Mouse (Mus musculus): ENCODE results near the gene Wbp2nl. TPM values are rescaled to one million over a fixed set of nuclear protein-coding genes. Genes with fewer than 3 reads are reported as not detected.

Wbp2nl gene
- polyA plus RNA-seq, 1 experiment from 2014 or later, result 0.12 TPM

GRCm38 (mm10) chr15:82268783-82269182 lies 30.0 kb upstream of the Wbp2nl start:
- H3K9me3 ChIP-seq (ENCODE audit: control insufficient read depth, low read length), result no peaks in the 10 kb centered on the region
- DNase-seq (ENCODE audit: low spot score), result no peak
- peaks cover 7% of the 10 kb centered on the region for H3K4me1 ChIP-seq (replicated peaks; ENCODE audit: control insufficient read depth, insufficient read depth, low read length)
- H3K27me3 ChIP-seq (ENCODE audit: control insufficient read depth, insufficient read depth, low read length), result peaks cover 4% of the 10 kb centered on the region
- no peak for ATAC-seq (ENCODE audit: low FRiP score)
- H3K36me3 ChIP-seq (ENCODE audit: control insufficient read depth, insufficient read depth, low read length), result no peaks in the 10 kb centered on the region
- no peak overlapping the region for H3K9ac ChIP-seq (ENCODE audit: low read depth, low read length)
- H3K4me2 ChIP-seq (replicated peaks; ENCODE audit: low read depth, low read length), result no peak overlapping the region
- peak overlapping the region; percentile 67; the same call in 1 of the 2 replicates for H3K27ac ChIP-seq (ENCODE audit: low read depth, low read length)
- H3K4me3 ChIP-seq (ENCODE audit: low read depth, low read length), result no peak overlapping the region
- 82% methylated on average over 9 of the region's 9 CpGs for WGBS

DNA sequence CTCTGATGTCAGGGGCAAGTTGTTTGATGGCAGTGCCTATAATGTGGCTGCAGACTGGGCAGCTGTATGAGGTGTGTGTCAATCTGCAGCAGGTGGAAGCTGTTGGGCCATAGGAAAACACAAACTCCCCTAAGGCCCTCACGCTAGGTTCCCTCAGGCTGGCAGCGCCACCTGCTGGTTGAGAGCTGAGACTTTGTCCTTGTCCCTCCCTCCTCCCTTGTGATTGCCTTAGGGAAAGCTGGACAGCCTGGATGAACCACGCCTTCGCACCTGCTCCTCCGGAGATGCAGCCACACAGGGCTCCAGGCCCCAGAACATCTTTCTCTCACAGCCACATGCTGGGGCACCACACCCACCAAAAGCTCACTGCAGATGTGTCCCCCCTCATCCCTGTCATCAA lies 27.6 kb upstream of the Wbp2nl start:
- Histone ChIP-seq H3K27me3 (ENCODE audit: control insufficient read depth, insufficient read depth, low read length) (peaks cover 7% of the 10 kb centered on the region), H3K36me3 (ENCODE audit: control insufficient read depth, insufficient read depth, low read length) (no peaks in the 10 kb centered on the region), H3K9me3 (ENCODE audit: control insufficient read depth, low read length) (no peaks in the 10 kb centered on the region), H3K4me3 (ENCODE audit: low read depth, low read length) (no peak overlapping the region), H3K9ac (ENCODE audit: low read depth, low read length) (no peak overlapping the region), H3K4me1 (replicated peaks; ENCODE audit: control insufficient read depth, insufficient read depth, low read length) (peaks cover 9% of the 10 kb centered on the region), H3K4me2 (replicated peaks; ENCODE audit: low read depth, low read length) (no peak overlapping the region), H3K27ac (ENCODE audit: low read depth, low read length) (0 out of 2 replicates have a peak overlapping the region, but pooled peaks have one; percentile 44)
- ATAC-seq (ENCODE audit: low FRiP score) (peak; percentile 15), DNase-seq (ENCODE audit: low spot score) (peak; percentile 95)
- WGBS, result 6% methylated on average over 5 of the region's 5 CpGs

- Histone ChIP-seq H3K36me3 (ENCODE audit: control insufficient read depth, insufficient read depth, low read length) (no peaks in the 10 kb centered on the region), H3K9me3 (ENCODE audit: control insufficient read depth, low read length) (no peaks in the 10 kb centered on the region), H3K4me1 (replicated peaks; ENCODE audit: control insufficient read depth, insufficient read depth, low read length) (peaks cover 15% of the 10 kb centered on the region), H3K27me3 (ENCODE audit: control insufficient read depth, insufficient read depth, low read length) (peaks cover 7% of the 10 kb centered on the region), H3K4me2 (replicated peaks; ENCODE audit: low read depth, low read length) (no peak overlapping the region), H3K9ac (ENCODE audit: low read depth, low read length) (no peak overlapping the region), H3K27ac (ENCODE audit: low read depth, low read length) (no peak overlapping the region), H3K4me3 (ENCODE audit: low read depth, low read length) (no peak overlapping the region)
- 87% methylated on average over 6 of the region's 6 CpGs for WGBS
- ATAC-seq (ENCODE audit: low FRiP score), result no peak
- DNase-seq (ENCODE audit: low spot score), result no peak
Measured at GRCm38 (mm10) chr15:82272295-82272694, 26.5 kb upstream of the Wbp2nl start.

- H3K27me3 ChIP-seq (ENCODE audit: control insufficient read depth, insufficient read depth, low read length), result peaks cover 7% of the 10 kb centered on the region
- H3K9ac ChIP-seq (ENCODE audit: low read depth, low read length), result peak within 1 kb of the TSS; percentile 66
- H3K27ac ChIP-seq (ENCODE audit: low read depth, low read length), result peak within 1 kb of the TSS; percentile 91
- peak within 1 kb of the TSS; percentile 47 for H3K4me3 ChIP-seq (ENCODE audit: low read depth, low read length)
- H3K4me1 ChIP-seq (replicated peaks; ENCODE audit: control insufficient read depth, insufficient read depth, low read length), result peaks cover 8% of the 10 kb centered on the region
- no peaks in the 10 kb centered on the region for H3K9me3 ChIP-seq (ENCODE audit: control insufficient read depth, low read length)
- no peak for ATAC-seq (ENCODE audit: low FRiP score)
- 22% methylated on average over 6 of the region's 6 CpGs for WGBS
- no peaks in the 10 kb centered on the region for H3K36me3 ChIP-seq (ENCODE audit: control insufficient read depth, insufficient read depth, low read length)
- H3K4me2 ChIP-seq (replicated peaks; ENCODE audit: low read depth, low read length), result peak within 1 kb of the TSS; percentile 90
- no peak for DNase-seq (ENCODE audit: low spot score)
Measured at GRCm38 (mm10) chr15:82274593-82274926, 24.2 kb upstream of the Wbp2nl start, which contains the start of gene Sept3. TSS of gene Sept3 (plus strand) at chr15:82274893.

DNA sequence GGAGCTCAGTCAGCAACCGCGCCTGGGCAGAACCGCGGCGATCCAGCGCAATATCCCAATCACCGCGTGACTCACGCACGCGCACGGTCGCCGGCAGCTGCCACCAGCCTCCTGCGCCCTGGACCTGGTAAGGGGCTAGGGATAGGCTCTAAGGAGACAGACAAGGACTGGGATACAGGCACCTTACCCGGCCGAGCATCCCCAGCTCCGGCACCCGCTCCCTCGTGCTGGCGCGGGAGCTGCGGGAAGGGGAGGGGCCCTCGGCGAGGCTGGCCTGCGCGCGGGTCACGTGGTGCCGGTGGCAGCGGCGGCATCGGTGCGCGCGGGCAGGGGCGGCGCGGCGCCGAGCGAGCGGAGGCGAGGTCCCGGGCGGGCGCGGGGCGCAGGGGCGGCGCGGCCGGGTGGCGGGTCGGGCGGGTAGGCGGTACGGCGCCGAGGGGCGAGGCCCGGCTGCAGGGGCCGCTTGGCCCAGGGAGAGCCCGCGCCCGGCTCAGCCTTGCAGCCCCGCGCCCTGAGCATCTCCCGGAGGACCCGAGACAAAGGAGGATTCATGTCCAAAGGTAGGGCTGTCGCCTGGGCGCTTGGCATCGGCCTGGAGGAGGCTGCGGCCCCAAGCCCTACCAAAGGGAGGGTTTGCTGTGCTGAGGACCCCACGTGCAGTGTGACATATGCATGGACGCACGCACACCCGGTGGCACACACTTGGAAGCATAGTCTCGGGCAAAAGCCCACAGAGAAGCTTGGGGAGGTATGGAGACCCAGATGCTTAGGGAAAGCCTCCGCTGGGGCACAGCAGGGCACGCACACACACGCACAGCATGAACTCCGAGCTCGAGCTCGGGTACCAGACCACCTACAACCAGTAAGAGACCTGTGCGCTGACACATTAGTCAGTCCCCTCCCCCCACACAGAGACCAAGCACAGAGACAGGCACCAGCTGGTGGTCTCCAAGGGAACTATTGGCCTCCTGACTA lies 23.5 kb upstream of the Wbp2nl start:
- peak overlapping the region; percentile 47 for H3K4me3 ChIP-seq (ENCODE audit: low read depth, low read length)

DNA sequence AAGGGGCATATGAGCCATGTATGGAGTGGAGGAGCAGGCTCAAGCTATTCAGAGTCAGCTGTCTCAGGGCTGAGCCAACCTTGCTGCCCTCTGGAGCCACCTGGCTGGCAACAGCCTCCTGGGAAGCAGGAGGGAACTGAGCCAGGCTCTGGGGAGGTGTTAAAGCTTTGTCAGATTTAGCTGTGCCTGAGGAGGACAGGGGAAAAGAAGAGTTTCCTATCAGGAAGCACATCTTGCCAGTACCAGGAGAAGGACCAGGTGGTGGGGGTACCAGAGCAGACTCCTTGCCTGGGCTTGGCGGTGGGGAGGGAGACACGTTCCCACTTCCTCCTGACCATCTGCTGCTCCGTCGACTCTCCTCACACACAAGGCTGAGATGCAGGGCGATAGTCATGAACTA lies 21.2 kb upstream of the Wbp2nl start:
- no peak for ATAC-seq (ENCODE audit: low FRiP score)
- Histone ChIP-seq H3K9me3 (ENCODE audit: control insufficient read depth, low read length) (no peaks in the 10 kb centered on the region), H3K36me3 (ENCODE audit: control insufficient read depth, insufficient read depth, low read length) (peaks cover 5% of the 10 kb centered on the region; the same call in 1 of the 2 replicates), H3K9ac (ENCODE audit: low read depth, low read length) (no peak overlapping the region), H3K4me3 (ENCODE audit: low read depth, low read length) (no peak overlapping the region), H3K27me3 (ENCODE audit: control insufficient read depth, insufficient read depth, low read length) (peaks cover 7% of the 10 kb centered on the region), H3K27ac (ENCODE audit: low read depth, low read length) (no peak overlapping the region), H3K4me2 (replicated peaks; ENCODE audit: low read depth, low read length) (peak overlapping the region; percentile 12; the same call in 1 of the 2 replicates), H3K4me1 (replicated peaks; ENCODE audit: control insufficient read depth, insufficient read depth, low read length) (peaks cover 8% of the 10 kb centered on the region)
- WGBS, result 87% methylated on average over 5 of the region's 5 CpGs
- no peak for DNase-seq (ENCODE audit: low spot score)

More for the DNA sequence above, 23.5 kb upstream of the Wbp2nl start:
- peak overlapping the region; percentile 90 for H3K4me2 ChIP-seq (replicated peaks; ENCODE audit: low read depth, low read length)
- WGBS, result under 1% methylated on average over 80 of the region's 86 CpGs
- H3K9ac ChIP-seq (ENCODE audit: low read depth, low read length), result peak overlapping the region; percentile 66
- no peaks in the 10 kb centered on the region for H3K9me3 ChIP-seq (ENCODE audit: control insufficient read depth, low read length)
- DNase-seq (ENCODE audit: low spot score) (peak; percentile 85), ATAC-seq (ENCODE audit: low FRiP score) (peak; percentile 78)
- H3K27ac ChIP-seq (ENCODE audit: low read depth, low read length), result peak overlapping the region; percentile 91
- H3K36me3 ChIP-seq (ENCODE audit: control insufficient read depth, insufficient read depth, low read length), result no peaks in the 10 kb centered on the region
- peaks cover 8% of the 10 kb centered on the region for H3K4me1 ChIP-seq (replicated peaks; ENCODE audit: control insufficient read depth, insufficient read depth, low read length)
- H3K27me3 ChIP-seq (ENCODE audit: control insufficient read depth, insufficient read depth, low read length), result peaks cover 7% of the 10 kb centered on the region

- ATAC-seq (ENCODE audit: low FRiP score) (no peak), DNase-seq (ENCODE audit: low spot score) (no peak)
- H3K4me3 ChIP-seq (ENCODE audit: low read depth, low read length), result no peak overlapping the region
- no peak overlapping the region for H3K4me2 ChIP-seq (replicated peaks; ENCODE audit: low read depth, low read length)
- H3K4me1 ChIP-seq (replicated peaks; ENCODE audit: control insufficient read depth, insufficient read depth, low read length), result peaks cover 5% of the 10 kb centered on the region
- no peaks in the 10 kb centered on the region for H3K27me3 ChIP-seq (ENCODE audit: control insufficient read depth, insufficient read depth, low read length)
- no peak overlapping the region for H3K9ac ChIP-seq (ENCODE audit: low read depth, low read length)
- H3K27ac ChIP-seq (ENCODE audit: low read depth, low read length), result no peak overlapping the region
- H3K9me3 ChIP-seq (ENCODE audit: control insufficient read depth, low read length), result no peaks in the 10 kb centered on the region
- 90% methylated on average over 4 of the region's 4 CpGs for WGBS
- peaks cover 15% of the 10 kb centered on the region for H3K36me3 ChIP-seq (ENCODE audit: control insufficient read depth, insufficient read depth, low read length)
Measured at GRCm38 (mm10) chr15:82280638-82281037, 18.1 kb upstream of the Wbp2nl start.

DNA sequence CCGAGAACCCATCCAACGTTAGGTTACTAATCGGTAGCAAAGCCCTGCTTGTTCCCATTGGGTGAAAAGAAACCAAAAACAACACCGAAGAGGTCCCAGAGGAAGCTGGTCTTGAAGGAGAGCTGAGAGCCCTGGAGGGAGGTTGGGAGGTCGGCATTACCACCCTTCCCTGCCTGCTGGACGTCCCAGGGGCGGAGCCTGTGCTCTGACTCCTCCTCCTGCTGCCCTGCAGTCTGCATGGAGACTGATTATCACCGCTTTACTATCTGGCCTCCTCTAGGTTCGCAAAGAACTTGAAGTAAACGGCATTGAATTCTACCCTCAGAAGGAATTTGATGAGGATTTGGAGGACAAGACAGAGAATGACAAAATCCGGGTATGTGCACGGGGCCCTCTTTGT lies 12.6 kb upstream of the Wbp2nl start:
- Histone ChIP-seq H3K4me3 (ENCODE audit: low read depth, low read length) (no peak overlapping the region), H3K9me3 (ENCODE audit: control insufficient read depth, low read length) (no peaks in the 10 kb centered on the region), H3K4me2 (replicated peaks; ENCODE audit: low read depth, low read length) (no peak overlapping the region), H3K27ac (ENCODE audit: low read depth, low read length) (no peak overlapping the region), H3K36me3 (ENCODE audit: control insufficient read depth, insufficient read depth, low read length) (peaks cover 18% of the 10 kb centered on the region), H3K9ac (ENCODE audit: low read depth, low read length) (no peak overlapping the region), H3K4me1 (replicated peaks; ENCODE audit: control insufficient read depth, insufficient read depth, low read length) (no peaks in the 10 kb centered on the region), H3K27me3 (ENCODE audit: control insufficient read depth, insufficient read depth, low read length) (no peaks in the 10 kb centered on the region)
- 72% methylated on average over 12 of the region's 12 CpGs for WGBS
- DNase-seq (ENCODE audit: low spot score) (no peak), ATAC-seq (ENCODE audit: low FRiP score) (no peak)

GRCm38 (mm10) chr15:82290252-82290651 lies 8.5 kb upstream of the Wbp2nl start:
- H3K27ac ChIP-seq (ENCODE audit: low read depth, low read length), result no peak overlapping the region
- H3K4me3 ChIP-seq (ENCODE audit: low read depth, low read length), result no peak overlapping the region
- H3K9me3 ChIP-seq (ENCODE audit: control insufficient read depth, low read length), result no peaks in the 10 kb centered on the region
- H3K4me2 ChIP-seq (replicated peaks; ENCODE audit: low read depth, low read length), result no peak overlapping the region
- WGBS, result 90% methylated on average over 7 of the region's 7 CpGs
- H3K4me1 ChIP-seq (replicated peaks; ENCODE audit: control insufficient read depth, insufficient read depth, low read length), result peaks cover 8% of the 10 kb centered on the region; the same call in 1 of the 2 replicates
- peaks cover 12% of the 10 kb centered on the region; the same call in 1 of the 2 replicates for H3K36me3 ChIP-seq (ENCODE audit: control insufficient read depth, insufficient read depth, low read length)
- DNase-seq (ENCODE audit: low spot score), result no peak
- no peak for ATAC-seq (ENCODE audit: low FRiP score)
- H3K9ac ChIP-seq (ENCODE audit: low read depth, low read length), result no peak overlapping the region
- no peaks in the 10 kb centered on the region for H3K27me3 ChIP-seq (ENCODE audit: control insufficient read depth, insufficient read depth, low read length)

Measured in hindbrain, embryonic 11.5 days (tissue).